Mouse (Mus musculus) heart, embryonic 14.5 days (tissue): ENCODE measurements around the gene Camta1. TPM values are rescaled to one million over a fixed set of nuclear protein-coding genes. Genes with fewer than 3 reads are reported as not detected.

ENCODE experiments used
- ATAC-seq: fragments of 200-750 bp; cut with Nextera tagmentation; 2 replicates; pipeline ENCODE4 v1.8.0; 2017; ENCODE audit warnings: low read depth, moderate TSS enrichment; ENCODE audit not compliant: insufficient number of reproducible peaks, insufficient read depth, low FRiP score
- H3K27ac ChIP-seq, 2 experiments: fragments of 200-500 bp in 1 of 2; fragments of 300-500 bp in 1 of 2; sonication (generic) in 1 of 2; replicated peaks in 1 of 2; 2 replicates each; pipeline ENCODE4 v1.5.1; 2012 to 2014; ENCODE audit warnings: low read depth in 2 of 2, low read length in 2 of 2, control low read depth in 1 of 2, mild to moderate bottlenecking in 1 of 2, mixed read lengths in 1 of 2; ENCODE audit not compliant: control insufficient read depth in 1 of 2, insufficient read depth in 1 of 2
- H3K27me3 ChIP-seq: fragments of 300-500 bp; sonication (generic); 2 replicates; pipeline ENCODE4 v1.6.1; 2014; ENCODE audit warnings: mild to moderate bottlenecking, low read length, control low read depth; ENCODE audit not compliant: control insufficient read depth, insufficient read depth
- H3K36me3 ChIP-seq: fragments of 300-500 bp; sonication (generic); 2 replicates; pipeline ENCODE4 v1.6.1; 2014; ENCODE audit warnings: mild to moderate bottlenecking, control low read depth, low read length, mixed read lengths; ENCODE audit not compliant: control insufficient read depth, insufficient read depth
- H3K4me1 ChIP-seq, 2 experiments: fragments of 200-500 bp in 1 of 2; fragments of 300-500 bp in 1 of 2; sonication (generic) in 1 of 2; 2 replicates each; pipeline ENCODE4 v1.6.1; 2012 to 2014; ENCODE audit warnings: low read length in 2 of 2, control low read depth in 1 of 2, mixed read lengths in 1 of 2; ENCODE audit not compliant: control insufficient read depth in 2 of 2, insufficient read depth in 2 of 2
- H3K4me2 ChIP-seq: fragments of 300-500 bp; sonication (generic); 2 replicates; pipeline ENCODE4 v1.6.1; 2014; ENCODE audit warnings: mild to moderate bottlenecking, low read length
- H3K4me3 ChIP-seq, 2 experiments: fragments of 200-500 bp in 1 of 2; fragments of 300-500 bp in 1 of 2; sonication (generic) in 1 of 2; 2 replicates each; pipeline ENCODE4 v1.5.1; 2012 to 2014; ENCODE audit warnings: low read length in 2 of 2, mild to moderate bottlenecking in 2 of 2, control low read depth in 1 of 2, low read depth in 1 of 2, moderate library complexity in 1 of 2; ENCODE audit not compliant: control insufficient read depth in 1 of 2, insufficient read depth in 1 of 2
- H3K9ac ChIP-seq: fragments of 300-500 bp; sonication (generic); 2 replicates; pipeline ENCODE4 v1.6.1; 2014; ENCODE audit warnings: mild to moderate bottlenecking, low read length
- H3K9me3 ChIP-seq: fragments of 300-500 bp; sonication (generic); 2 replicates; pipeline ENCODE4 v1.6.1; 2016; ENCODE audit warnings: low read length, control low read depth; ENCODE audit not compliant: control insufficient read depth
- WGBS: fragments of 180-500 bp; shearing (Covaris S2); extraction: QIAGEN DNeasy Blood & Tissue Kit; methylation state at CpG from one replicate; pipeline ENCODE4 v1.1.7; 2014; 5-methylcytosine and 5-hydroxymethylcytosine counted together
- polyA plus RNA-seq: library from polyadenylated mRNA; unstranded; fragments of >200 nt; fragmentation: Nextera tagmentation; extraction: Ambion mirVana; gene quantifications from 2 replicates; pipeline ENCODE4 v1.2.1, GENCODE M21; 2014

Camta1 gene
- polyA plus RNA-seq, 1 experiment from 2014 or later = 150 TPM

- no peak overlapping the region for H3K4me3 ChIP-seq
- no peaks in the 10 kb centered on the region for H3K4me1 ChIP-seq
- no peaks in the 10 kb centered on the region for H3K27me3 ChIP-seq
- H3K4me2 ChIP-seq = no peak overlapping the region
- 56% methylated on average over 6 of the region's 6 CpGs for WGBS
- no peak overlapping the region for H3K27ac ChIP-seq
- no peaks in the 10 kb centered on the region for H3K9me3 ChIP-seq
- ATAC-seq = no peak
- no peaks in the 10 kb centered on the region for H3K36me3 ChIP-seq
- H3K9ac ChIP-seq = no peak overlapping the region
These were observed 572.6 kb downstream of the Camta1 start for GRCm38 (mm10) chr4:151288893-151289585.

DNA sequence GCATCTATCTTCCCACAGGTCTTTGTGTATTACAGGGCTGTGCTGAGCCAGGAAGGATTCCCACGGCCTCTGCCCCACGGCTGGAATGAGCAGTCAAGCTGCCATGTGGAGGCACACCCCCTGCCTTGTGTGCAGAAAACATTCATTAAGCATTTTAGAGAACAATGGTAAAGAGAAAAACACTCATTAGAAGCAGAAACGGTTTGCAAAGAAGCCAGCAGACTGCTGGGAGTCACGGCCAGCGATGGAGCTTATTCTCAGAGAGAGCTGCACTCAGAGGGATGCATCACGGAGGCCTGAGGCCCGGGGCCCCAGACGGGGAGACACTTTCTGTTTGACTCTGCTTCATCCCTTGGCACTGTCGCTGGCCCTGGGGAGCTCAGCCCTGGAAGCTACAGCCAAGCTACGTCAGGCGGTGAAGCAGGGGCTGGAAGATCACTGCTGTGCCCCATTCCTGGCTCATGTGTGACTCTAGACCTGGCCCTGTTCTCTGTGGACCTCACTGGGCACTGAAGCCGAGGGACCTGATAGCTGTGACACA lies 575.7 kb downstream of the Camta1 start:
- Histone ChIP-seq H3K4me3 (no peak overlapping the region), H3K9ac (no peak overlapping the region), H3K4me1 (no peaks in the 10 kb centered on the region; a peak in 1 of 4 replicates), H3K9me3 (no peaks in the 10 kb centered on the region), H3K27ac (no peak overlapping the region), H3K36me3 (no peaks in the 10 kb centered on the region), H3K27me3 (no peaks in the 10 kb centered on the region; the same call in 1 of the 2 replicates), H3K4me2 (no peak overlapping the region)
- WGBS = 71% methylated on average over 12 of the region's 12 CpGs
- no peak for ATAC-seq

DNA sequence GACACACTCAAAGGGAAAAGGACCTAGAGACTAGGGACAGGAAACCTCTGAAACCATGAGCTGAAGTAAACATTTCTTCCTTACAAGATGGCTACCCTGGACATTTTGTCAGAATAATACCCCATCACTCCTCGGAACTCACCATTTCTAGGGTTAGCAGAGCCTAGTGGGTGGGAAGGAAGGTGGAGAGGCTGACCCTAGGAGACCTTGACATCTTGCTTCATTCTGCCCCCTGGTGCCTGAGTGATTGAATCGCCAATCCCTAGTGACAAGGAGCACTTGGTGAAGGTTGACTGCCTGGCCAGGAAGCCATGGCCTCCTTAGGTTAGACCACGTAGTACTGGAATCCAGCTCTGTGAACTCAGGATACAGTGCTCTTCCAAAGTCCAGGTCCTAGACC lies 576.2 kb downstream of the Camta1 start:
- no peak overlapping the region for H3K9ac ChIP-seq
- no peaks in the 10 kb centered on the region for H3K36me3 ChIP-seq
- no peaks in the 10 kb centered on the region; a peak in 1 of 4 replicates for H3K4me1 ChIP-seq
- no peak overlapping the region for H3K4me3 ChIP-seq
- ATAC-seq = no peak
- no peak overlapping the region for H3K4me2 ChIP-seq
- no peaks in the 10 kb centered on the region for H3K9me3 ChIP-seq
- no peaks in the 10 kb centered on the region; the same call in 1 of the 2 replicates for H3K27me3 ChIP-seq
- WGBS = 60% methylated on average over 3 of the region's 3 CpGs
- H3K27ac ChIP-seq = no peak overlapping the region

DNA sequence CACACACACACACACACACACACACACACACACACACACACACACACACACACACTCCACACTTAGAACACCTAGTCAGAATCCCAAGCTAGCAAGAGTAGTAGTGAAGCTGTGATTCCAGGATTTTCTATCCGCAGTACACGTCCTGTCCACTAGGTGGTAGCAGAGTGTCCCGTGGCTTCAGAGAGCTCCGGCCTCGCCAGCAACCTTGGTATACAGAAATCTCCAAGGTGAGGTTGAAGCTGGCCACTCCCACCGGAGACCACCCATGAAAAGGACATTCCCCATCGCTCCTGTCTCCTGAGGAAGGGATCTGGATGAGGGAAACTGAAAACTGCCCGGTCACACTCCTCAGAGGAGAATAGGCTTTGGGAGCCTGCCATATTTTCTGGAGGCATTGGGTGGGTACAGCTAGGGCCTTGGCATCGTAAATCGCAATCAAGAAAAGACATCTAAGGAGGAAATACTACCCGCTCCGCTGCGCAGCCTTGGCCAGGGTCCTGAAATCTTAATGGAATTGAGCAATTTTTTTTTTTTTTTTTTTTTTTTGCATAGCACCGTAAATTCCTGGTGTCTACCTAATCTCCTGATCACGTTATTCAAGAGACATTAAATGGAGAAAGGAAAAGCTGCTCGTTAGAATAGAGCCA lies 578.5 kb downstream of the Camta1 start:
- Histone ChIP-seq H3K4me2 (no peak overlapping the region), H3K27me3 (no peaks in the 10 kb centered on the region; the same call in 1 of the 2 replicates), H3K9me3 (no peaks in the 10 kb centered on the region), H3K9ac (no peak overlapping the region), H3K27ac (no peak overlapping the region), H3K4me3 (no peak overlapping the region), H3K4me1 (no peaks in the 10 kb centered on the region; a peak in 1 of 4 replicates), H3K36me3 (no peaks in the 10 kb centered on the region)
- no peak for ATAC-seq
- WGBS = 32% methylated on average over 16 of the region's 16 CpGs

- H3K4me3 ChIP-seq = no peak overlapping the region
- H3K4me1 ChIP-seq = no peaks in the 10 kb centered on the region; a peak in 1 of 4 replicates
- H3K9ac ChIP-seq = no peak overlapping the region
- ATAC-seq = no peak
- H3K36me3 ChIP-seq = no peaks in the 10 kb centered on the region
- no peak overlapping the region for H3K4me2 ChIP-seq
- H3K27ac ChIP-seq = no peak overlapping the region
- H3K27me3 ChIP-seq = no peaks in the 10 kb centered on the region; the same call in 1 of the 2 replicates
- 74% methylated on average over 14 of the region's 14 CpGs for WGBS
- H3K9me3 ChIP-seq = no peaks in the 10 kb centered on the region
These were observed 579.6 kb downstream of the Camta1 start for GRCm38 (mm10) chr4:151282103-151282502.

GRCm38 (mm10) chr4:151275292-151275691 lies 586.4 kb downstream of the Camta1 start:
- H3K27me3 ChIP-seq = no peaks in the 10 kb centered on the region
- no peak overlapping the region for H3K27ac ChIP-seq
- H3K4me2 ChIP-seq = peak overlapping the region; percentile 23
- H3K4me1 ChIP-seq = peaks cover 21 to 25% of the 10 kb centered on the region in 2 experiments
- 29% methylated on average over 13 of the region's 13 CpGs for WGBS
- no peaks in the 10 kb centered on the region for H3K9me3 ChIP-seq
- ATAC-seq = no peak
- no peak overlapping the region for H3K9ac ChIP-seq
- no peak overlapping the region for H3K4me3 ChIP-seq
- no peaks in the 10 kb centered on the region for H3K36me3 ChIP-seq

GRCm38 (mm10) chr4:151263786-151264414 lies 597.8 kb downstream of the Camta1 start:
- no peak overlapping the region for H3K9ac ChIP-seq
- no peaks in the 10 kb centered on the region for H3K9me3 ChIP-seq
- H3K27ac ChIP-seq = no peak overlapping the region
- H3K4me1 ChIP-seq = no peaks in the 10 kb centered on the region; a peak in 1 of 4 replicates
- 58% methylated on average over 14 of the region's 14 CpGs for WGBS
- ATAC-seq = no peak
- no peaks in the 10 kb centered on the region for H3K27me3 ChIP-seq
- no peaks in the 10 kb centered on the region for H3K36me3 ChIP-seq
- H3K4me3 ChIP-seq = no peak overlapping the region
- no peak overlapping the region for H3K4me2 ChIP-seq
